Mouse (Mus musculus) 3134 (cell line): ENCODE measurements around the gene Zfp865.
A peak's percentile ranks its signal among the peaks of the same experiment; 100 is the strongest.

Source experiments
- DNase-seq: peaks from one replicate; pipeline ENCODE4 v3.0.0-alpha.2; 2011; ENCODE audit warnings: low spot score; ENCODE audit not compliant: insufficient read length; ENCODE audit errors: extremely low read depth

The Zfp865 gene

GRCm38 (mm10) chr7:5080010-5080751 lies 60.0 kb downstream of the Zfp865 start, which contains the start of gene Epn1:
Gene Epn1 (plus strand): TSS chr7:5080235.
- peak; percentile 79 for DNase-seq

GRCm38 (mm10) chr7:5080815-5081214 lies 60.6 kb downstream of the Zfp865 start:
- DNase-seq: no peak

- DNase-seq: no peak
These were observed 61.1 kb downstream of the Zfp865 start for GRCm38 (mm10) chr7:5081241-5081640.

- no peak for DNase-seq
These were observed 61.8 kb downstream of the Zfp865 start for GRCm38 (mm10) chr7:5081939-5082338.

- no peak for DNase-seq
These were observed 63.3 kb downstream of the Zfp865 start for GRCm38 (mm10) chr7:5083325-5084105.

GRCm38 (mm10) chr7:5085512-5085911 lies 65.3 kb downstream of the Zfp865 start:
- no peak for DNase-seq
